Mouse (Mus musculus) T-helper 2 cell (primary cell): ENCODE measurements around the gene Ino80e.

Experiments
- in situ Hi-C: fragments of 300-600 bp; cut with MboI, MseI; formaldehyde crosslinking; loops from one replicate; pipeline ENCODE4 v1.15.1; 2025; ENCODE audit warnings: high pct_unique_total_duplicates

Gene Ino80e

GRCm38 (mm10) chr7:126856741-126857420, 5.3 kb downstream of the Ino80e start:
- in situ Hi-C loops: no loop called here

- in situ Hi-C loops: no loop called here
Observed at GRCm38 (mm10) chr7:126855641-126856040, 6.5 kb downstream of the Ino80e start.

GRCm38 (mm10) chr7:126853454-126853853, 8.7 kb downstream of the Ino80e start:
- in situ Hi-C loops: no loop called here

- in situ Hi-C loops: no loop called here
Observed at GRCm38 (mm10) chr7:126851192-126851591, 11.0 kb downstream of the Ino80e start.

- in situ Hi-C loops: no loop called here
Observed at GRCm38 (mm10) chr7:126850161-126850560, 12.0 kb downstream of the Ino80e start.

- in situ Hi-C loops: no loop called here
Observed at GRCm38 (mm10) chr7:126848794-126849193, 13.4 kb downstream of the Ino80e start.

- in situ Hi-C loops: no loop called here
Observed at GRCm38 (mm10) chr7:126847421-126848398, 14.5 kb downstream of the Ino80e start.

- in situ Hi-C loops: no loop called here
Observed at GRCm38 (mm10) chr7:126847116-126847420, 15.1 kb downstream of the Ino80e start, which contains the start of gene Doc2a. Gene Doc2a, plus strand, starts transcription at chr7:126847416.

- in situ Hi-C loops: no loop called here
Observed at GRCm38 (mm10) chr7:126845516-126845915, 16.7 kb downstream of the Ino80e start.

GRCm38 (mm10) chr7:126843276-126843675, 18.9 kb downstream of the Ino80e start:
- in situ Hi-C loops: no loop called here

- in situ Hi-C loops: no loop called here
Observed at GRCm38 (mm10) chr7:126833294-126833693, 28.9 kb downstream of the Ino80e start.

- in situ Hi-C loops: no loop called here
Observed at GRCm38 (mm10) chr7:126832036-126832598, 30.1 kb downstream of the Ino80e start.

- in situ Hi-C loops: no loop called here
Observed at GRCm38 (mm10) chr7:126831539-126831938, 30.6 kb downstream of the Ino80e start, which contains the start of gene 4930451I11Rik. Gene 4930451I11Rik, minus strand, starts transcription at chr7:126831639.

- in situ Hi-C loops: loop anchor here (5.0 kb wide), 1 partner anchor 281 kb away; no protein-coding TSS in a partner anchor
Observed at GRCm38 (mm10) chr7:126825952-126826351, 36.2 kb downstream of the Ino80e start.

- in situ Hi-C loops: loop anchor here (5.0 kb wide), 1 partner anchor 282 kb away; no protein-coding TSS in a partner anchor
Observed at GRCm38 (mm10) chr7:126825403-126825802, 36.8 kb downstream of the Ino80e start.

- in situ Hi-C loops: loop anchor here (5.0 kb wide), 1 partner anchor 138 kb away; no protein-coding TSS in a partner anchor
Observed at GRCm38 (mm10) chr7:126823940-126824339, 38.2 kb downstream of the Ino80e start.

- in situ Hi-C loops: loop anchor here (5.0 kb wide), 1 partner anchor 139 kb away; no protein-coding TSS in a partner anchor
Observed at GRCm38 (mm10) chr7:126823202-126823711, 38.9 kb downstream of the Ino80e start.

GRCm38 (mm10) chr7:126822741-126823140, 39.4 kb downstream of the Ino80e start:
- in situ Hi-C loops: loop anchor here (5.0 kb wide), 1 partner anchor 140 kb away; no protein-coding TSS in a partner anchor

- in situ Hi-C loops: loop anchor here (5.0 kb wide), 1 partner anchor 140 kb away; no protein-coding TSS in a partner anchor
Observed at GRCm38 (mm10) chr7:126821835-126822511, 40.2 kb downstream of the Ino80e start.

- in situ Hi-C loops: loop anchor here (5.0 kb wide), 1 partner anchor 93 kb away; no protein-coding TSS in a partner anchor
Observed at GRCm38 (mm10) chr7:126818818-126819217, 43.4 kb downstream of the Ino80e start.

GRCm38 (mm10) chr7:126817595-126817994, 44.6 kb downstream of the Ino80e start:
- in situ Hi-C loops: loop anchor here (5.0 kb wide), 1 partner anchor 95 kb away; no protein-coding TSS in a partner anchor
